Comparison of ENCODE assay signal across 15 mouse cellular contexts in the genomic region with DNA sequence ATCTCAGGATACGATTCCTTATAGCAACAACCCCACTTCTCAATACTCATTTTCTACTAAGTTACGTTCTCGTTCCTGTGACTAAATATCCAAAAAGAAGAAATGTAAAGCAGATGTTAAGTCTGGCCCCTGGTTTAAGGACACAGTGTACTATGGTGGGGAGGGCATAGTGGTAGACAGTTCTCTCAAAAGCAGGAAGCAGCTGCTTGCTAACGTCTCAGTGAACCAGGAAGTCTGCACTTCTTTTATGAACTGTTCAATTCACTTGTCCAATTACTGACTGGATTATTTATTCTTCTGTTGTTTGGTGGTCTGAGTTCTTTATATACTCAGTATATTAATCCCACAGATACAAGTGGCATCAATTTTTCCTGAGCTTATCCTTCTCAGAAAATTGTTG. TPM values are rescaled to one million over a fixed set of nuclear protein-coding genes. Genes with fewer than 3 reads are reported as not detected.
A peak's percentile ranks its signal among the peaks of the same experiment; 100 is the strongest.
DNase-seq lines count a peak whose midpoint lies in the region; ATAC-seq and TF ChIP-seq lines count a peak whose summit lies in the region.
"Had no signal": no experiment of that assay in that cellular context is flagged by ENCODE, and none has a peak within 500 bp of the region (broad histone marks: within the 10 kb centered on the region; RNA-seq: fewer than 3 reads in every experiment).

No protein-coding gene starts in this region.

- no peak overlapping the region for H3K9ac ChIP-seq in heart, adult 2 months (ENCODE audit: low read depth, low read length)
- H3K9ac ChIP-seq in intestine, embryonic 16.5 days (ENCODE audit: low read depth, low read length), result no peak overlapping the region
- no peak overlapping the region for H3K9ac ChIP-seq in midbrain, embryonic 13.5 days (replicated peaks)
- H3K9ac ChIP-seq: embryonic facial prominence, embryonic 12.5 days; forebrain, embryonic 13.5 days; liver, embryonic 14.5 days had no signal

- peaks cover 5% of the 10 kb centered on the region; the same call in 1 of the 2 replicates for H3K79me2 ChIP-seq in heart, adult 2 months (replicated peaks; ENCODE audit: control insufficient read depth, insufficient read depth, low read length)

- intact Hi-C loops in heart, adult 2 months (cut with DNase I), result no loop called here
- intact Hi-C loops in heart, postnatal 14 days (cut with DNase I), result no loop called here

- TF ChIP-seq CTCF in heart, adult 2 months (IDR thresholded peaks at IDR 0.05), result no peak
- no peak for TF ChIP-seq CTCF in thymus, adult 2 months (IDR thresholded peaks at IDR 0.05; ENCODE audit: borderline replicate concordance, control insufficient read depth, extremely low read depth, insufficient read depth, low read length, poor library complexity)

- H3K36me3 ChIP-seq in heart, adult 2 months (ENCODE audit: control insufficient read depth, insufficient read depth, low read length), result peaks cover 2% of the 10 kb centered on the region; the same call in 1 of the 2 replicates
- no peaks in the 10 kb centered on the region; the same call in 1 of the 2 replicates for H3K36me3 ChIP-seq in thymus, adult 2 months (ENCODE audit: control insufficient read depth, insufficient read depth, low read length)
- no peaks in the 10 kb centered on the region for H3K36me3 ChIP-seq in intestine, embryonic 16.5 days (ENCODE audit: control insufficient read depth, insufficient read depth, low read length)
- no peaks in the 10 kb centered on the region for H3K36me3 ChIP-seq in midbrain, embryonic 13.5 days
- H3K36me3 ChIP-seq: embryonic facial prominence, embryonic 12.5 days had no signal

- 50% methylated on average over 4 of the region's 4 CpGs for WGBS in heart, adult 2 months
- WGBS in thymus, adult 2 months, result 25% methylated on average over 4 of the region's 4 CpGs
- 56% methylated on average over 4 of the region's 4 CpGs for WGBS in intestine, embryonic 16.5 days
- 67% methylated on average over 4 of the region's 4 CpGs for WGBS in midbrain, embryonic 13.5 days

- no peaks in the 10 kb centered on the region for H3K27me3 ChIP-seq in heart, adult 2 months (ENCODE audit: control insufficient read depth, insufficient read depth, low read length)
- no peaks in the 10 kb centered on the region for H3K27me3 ChIP-seq in thymus, adult 2 months (ENCODE audit: control insufficient read depth, insufficient read depth, low read length)
- no peaks in the 10 kb centered on the region for H3K27me3 ChIP-seq in intestine, embryonic 16.5 days (replicated peaks; ENCODE audit: control insufficient read depth, insufficient read depth, low read length)
- H3K27me3 ChIP-seq in midbrain, embryonic 13.5 days, result no peaks in the 10 kb centered on the region
- H3K27me3 ChIP-seq: embryonic facial prominence, embryonic 12.5 days; forebrain, embryonic 13.5 days had no signal

- DNase-seq in heart, adult 2 months, result no peak
- DNase-seq in heart, postnatal 14 days, result no peak
- DNase-seq in thymus, adult 2 months, result peak; percentile 28
- DNase-seq in thymus, postnatal 4 days, result no peak
- no peak for DNase-seq in Muller cell, postnatal 12 days (ENCODE audit: inconsistent ontology term)
- no peak for DNase-seq in MN1 (ENCODE audit: low spot score)
- DNase-seq: cerebellum, adult 18-20 months; gastrocnemius, postnatal 10 days; right cerebral cortex, postnatal 4 days had no signal

- no peak overlapping the region for H3K4me2 ChIP-seq in intestine, embryonic 16.5 days (ENCODE audit: low read depth, low read length)
- no peak overlapping the region for H3K4me2 ChIP-seq in midbrain, embryonic 13.5 days (replicated peaks)
- H3K4me2 ChIP-seq: embryonic facial prominence, embryonic 12.5 days; forebrain, embryonic 13.5 days had no signal

- no peaks in the 10 kb centered on the region for H3K9me3 ChIP-seq in intestine, embryonic 16.5 days (ENCODE audit: control insufficient read depth, low read length)
- H3K9me3 ChIP-seq in midbrain, embryonic 13.5 days, result no peaks in the 10 kb centered on the region
- H3K9me3 ChIP-seq: embryonic facial prominence, embryonic 12.5 days; forebrain, embryonic 13.5 days; midbrain, embryonic 10.5 days had no signal

- no peak for TF ChIP-seq POLR2A in heart, adult 2 months (IDR thresholded peaks at IDR 0.05; ENCODE audit: insufficient read depth, low read depth, low read length)
- TF ChIP-seq POLR2A in thymus, adult 2 months (IDR thresholded peaks at IDR 0.05; ENCODE audit: control insufficient read depth, extremely low read depth, insufficient read depth, low read length, poor library complexity), result no peak

- no peaks in the 10 kb centered on the region for H3K4me1 ChIP-seq in heart, adult 2 months (ENCODE audit: control insufficient read depth, insufficient read depth, low read length)
- H3K4me1 ChIP-seq in thymus, adult 2 months (replicated peaks; ENCODE audit: control insufficient read depth, insufficient read depth, low read length), result no peaks in the 10 kb centered on the region
- peaks cover 7% of the 10 kb centered on the region for H3K4me1 ChIP-seq in intestine, embryonic 16.5 days (ENCODE audit: control insufficient read depth, insufficient read depth, low read length)
- peaks cover 17% of the 10 kb centered on the region for H3K4me1 ChIP-seq in midbrain, embryonic 13.5 days (replicated peaks)

- 0 out of 2 replicates have a peak, but pooled peaks have one; percentile 17 for TF ChIP-seq EP300 in heart, adult 2 months (IDR thresholded peaks at IDR 0.05; ENCODE audit: insufficient read depth, low read depth, low read length)

- H3K27ac ChIP-seq in heart, adult 2 months, result no peak overlapping the region
- H3K27ac ChIP-seq in thymus, adult 2 months (ENCODE audit: control insufficient read depth, insufficient read depth, low read length), result no peak overlapping the region
- no peak overlapping the region for H3K27ac ChIP-seq in intestine, embryonic 16.5 days (ENCODE audit: low read length)
- no peak overlapping the region for H3K27ac ChIP-seq in midbrain, embryonic 13.5 days
- H3K27ac ChIP-seq: embryonic facial prominence, embryonic 12.5 days; forebrain, embryonic 13.5 days; liver, embryonic 14.5 days; midbrain, embryonic 10.5 days had no signal

- H3K4me3 ChIP-seq in heart, adult 2 months, result no peak overlapping the region
- no peak overlapping the region for H3K4me3 ChIP-seq in thymus, adult 2 months (ENCODE audit: control insufficient read depth, insufficient read depth, low read length)
- no peak overlapping the region for H3K4me3 ChIP-seq in intestine, embryonic 16.5 days (ENCODE audit: low read length)
- H3K4me3 ChIP-seq in midbrain, embryonic 13.5 days (replicated peaks), result no peak overlapping the region
- H3K4me3 ChIP-seq: embryonic facial prominence, embryonic 12.5 days; forebrain, embryonic 13.5 days; midbrain, embryonic 10.5 days had no signal

- ATAC-seq in intestine, embryonic 16.5 days, result peak; percentile 68
- ATAC-seq in midbrain, embryonic 13.5 days, result no peak
- ATAC-seq: forebrain, embryonic 13.5 days had no signal

RNA-seq across cellular contexts. Expression of gene Rbm26, which starts 12.3 kb away (rescaled TPM):
- 10 to 100 TPM; 18.6 to 19.0 TPM for total RNA-seq in heart, adult 2 months (2021)
- polyA plus RNA-seq in heart, adult 2 months (2012; rRNA removed), result 6.9 and 9.8 TPM in 2 replicates
- 10 to 100 TPM; 24.0 to 25.4 TPM for total RNA-seq in heart, postnatal 14 days (2021)
- polyA plus RNA-seq in thymus, adult 2 months (2012; rRNA removed), result 27.3 and 30.4 TPM in 2 replicates
- polyA plus RNA-seq in intestine, embryonic 16.5 days (2015; fragmentation: Nextera tagmentation; extraction: Ambion mirVana), result 18.3 and 18.5 TPM in 2 replicates
- polyA plus RNA-seq in midbrain, embryonic 13.5 days (2015; fragmentation: Nextera tagmentation; extraction: Ambion mirVana), result 38.1 and 43.6 TPM in 2 replicates
